Mouse (Mus musculus): ENCODE data around the gene Pnmal2.
"Not testable (repeated sequence)": the region's sequence is repeated elsewhere in the genome, so short reads cannot be mapped to it uniquely, and the experiment has no call there.

Pnmal2 gene

DNA sequence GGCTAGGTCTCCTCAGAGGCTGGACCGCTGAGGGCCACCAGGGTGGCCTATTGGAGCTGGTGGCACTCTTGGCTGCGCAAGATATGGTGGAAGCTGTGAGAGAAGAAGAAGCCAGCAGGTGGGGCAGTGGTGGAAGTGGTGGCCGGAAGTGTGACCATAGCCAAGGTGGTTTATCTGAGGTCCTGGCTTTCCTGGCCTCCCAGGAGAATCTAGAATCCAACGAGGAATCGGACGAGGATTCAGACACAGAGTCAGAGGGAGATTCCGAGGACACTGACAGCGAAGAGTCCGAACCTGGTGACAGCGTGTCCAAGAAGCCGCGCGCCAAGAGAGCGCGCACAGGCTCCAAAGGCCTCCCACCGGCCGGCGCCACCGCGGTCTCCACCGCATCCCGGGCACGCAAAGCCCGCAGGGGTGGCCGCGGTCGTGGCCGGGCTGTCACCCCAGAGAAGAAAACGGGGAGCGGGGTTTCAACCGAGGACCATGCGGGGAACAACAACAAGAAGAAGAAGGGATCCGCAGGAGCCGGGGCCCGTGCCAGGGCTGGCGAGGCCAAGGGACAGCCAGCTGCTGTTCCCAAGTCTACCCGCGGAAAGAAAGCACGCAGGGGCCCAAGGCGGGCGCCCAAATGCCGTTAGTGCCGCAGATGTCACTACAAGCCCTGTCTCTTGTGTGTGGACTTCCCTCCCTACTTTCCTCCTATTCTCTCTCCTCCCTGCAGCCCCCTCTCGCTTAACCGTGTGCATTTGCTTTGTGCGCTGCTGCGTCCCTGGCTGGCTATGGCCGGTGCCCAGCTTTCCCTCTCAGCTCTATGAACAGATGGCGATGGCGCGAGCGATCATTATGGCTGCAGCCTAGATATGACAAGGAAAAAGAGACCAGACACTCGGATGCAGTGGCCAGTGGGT is 2.2 kb downstream of the Pnmal2 start:
- DNase-seq = no peak

DNA sequence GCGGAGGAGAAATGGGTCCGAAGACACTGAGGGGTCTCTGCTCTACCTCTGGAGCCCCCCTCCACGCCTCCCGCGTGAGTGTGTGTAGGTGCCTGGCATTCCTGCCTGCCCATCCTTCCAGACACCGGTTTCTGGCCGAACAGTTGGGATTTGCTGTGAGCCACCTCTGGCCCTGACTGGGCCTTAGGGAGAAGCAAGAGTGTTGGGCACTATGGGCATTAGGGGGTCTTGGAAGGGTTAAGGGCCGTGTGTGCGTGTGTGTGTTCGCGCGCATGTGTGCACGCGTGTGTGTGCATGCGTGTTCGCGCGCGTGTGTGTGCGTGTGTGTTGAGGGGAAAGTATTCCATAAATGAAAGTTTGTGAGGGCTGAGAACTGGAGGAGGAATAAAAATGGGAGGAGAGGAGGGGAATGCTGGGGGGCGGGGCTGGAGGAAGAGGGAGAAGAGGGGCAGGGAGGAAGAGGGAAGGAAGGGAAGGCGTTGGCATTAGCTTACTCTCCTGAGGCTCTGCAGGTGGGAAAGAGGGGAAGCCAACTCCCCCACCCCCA is 2.9 kb downstream of the Pnmal2 start:
- DNase-seq = no peak

DNA sequence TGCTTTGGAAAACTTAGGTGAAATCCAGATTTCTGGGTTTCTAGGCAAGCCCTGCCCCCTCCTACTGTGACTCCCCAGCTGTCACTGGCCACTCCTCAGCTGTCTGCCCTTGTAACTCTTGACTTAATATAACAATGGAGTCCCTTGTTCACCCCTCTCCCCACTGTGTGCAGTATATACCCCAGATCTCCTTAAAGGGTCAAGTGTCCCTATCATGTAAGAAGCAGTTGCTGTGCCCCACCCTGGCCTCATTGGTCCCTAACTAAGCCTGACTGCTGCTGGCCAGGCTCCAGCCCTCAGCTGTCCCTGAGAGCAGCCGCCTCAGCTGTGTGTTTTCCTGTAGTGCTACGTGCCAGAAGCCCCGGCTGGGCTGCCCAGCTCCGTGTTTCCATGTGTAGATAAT is 3.5 kb downstream of the Pnmal2 start:
- peak; percentile 49 for DNase-seq

- DNase-seq = no peak
These were observed 4.5 kb downstream of the Pnmal2 start for GRCm38 (mm10) chr7:16948923-16949458.

GRCm38 (mm10) chr7:16949908-16950841 is 5.7 kb downstream of the Pnmal2 start:
- DNase-seq = peak; percentile 80

DNA sequence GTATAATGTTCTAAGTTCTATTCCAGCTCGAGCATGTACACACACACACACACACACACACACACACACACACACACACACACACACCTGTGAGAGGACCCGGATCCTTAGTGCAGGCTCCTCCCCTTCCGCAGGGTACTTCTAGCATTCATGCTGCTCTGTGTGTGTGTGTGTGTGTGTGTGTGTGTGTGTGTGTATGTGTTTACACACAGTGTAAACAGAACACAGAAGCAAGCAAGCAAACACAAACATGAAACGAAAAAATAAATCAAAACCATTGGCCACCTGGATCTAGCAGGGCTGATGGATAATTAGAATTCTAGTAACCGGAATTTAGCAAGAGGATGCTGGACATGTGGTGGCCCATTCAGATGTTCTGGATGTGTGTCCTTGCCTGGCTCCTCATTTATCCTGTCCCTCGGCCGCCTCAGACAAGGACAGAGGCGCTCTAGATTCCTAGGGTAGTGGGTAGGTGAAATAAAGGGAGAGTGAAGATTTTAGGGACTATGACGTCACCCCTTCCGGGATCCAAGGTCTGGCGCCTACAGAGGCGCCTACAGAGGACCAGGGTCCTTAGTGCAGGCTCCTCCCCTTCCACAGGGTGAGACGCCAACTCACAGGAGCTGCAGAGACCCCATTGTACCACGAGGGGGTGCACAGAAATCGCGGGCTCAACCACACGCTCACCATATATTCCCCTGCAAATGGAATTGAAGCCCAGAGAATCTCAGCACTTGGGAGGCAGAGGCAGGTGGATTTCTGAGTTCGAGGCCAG is 6.6 kb downstream of the Pnmal2 start:
- peak; percentile 83 for DNase-seq

- DNase-seq = not testable (repeated sequence)
These were observed 9.3 kb downstream of the Pnmal2 start for GRCm38 (mm10) chr7:16953776-16954175.

DNA sequence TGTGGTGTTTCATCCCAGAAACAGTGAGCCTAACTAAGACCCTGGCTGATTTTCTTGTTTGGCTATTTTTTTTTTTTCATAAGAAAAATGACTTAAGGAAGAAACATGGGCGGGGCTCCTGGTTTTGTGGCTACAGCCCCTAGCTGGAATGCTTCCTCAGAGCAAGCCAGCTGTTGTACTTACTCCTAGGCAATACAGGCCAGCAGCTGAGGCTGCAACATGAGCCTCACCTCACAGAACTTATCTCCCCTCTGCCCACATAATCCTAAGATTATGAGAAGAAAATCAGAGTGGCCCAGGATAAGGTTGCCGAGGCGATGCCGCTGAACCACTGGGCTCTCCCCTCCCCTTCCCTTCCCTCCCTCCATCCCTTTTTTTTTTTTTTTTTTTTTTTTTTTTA is 11.2 kb downstream of the Pnmal2 start:
- DNase-seq = no peak

DNA sequence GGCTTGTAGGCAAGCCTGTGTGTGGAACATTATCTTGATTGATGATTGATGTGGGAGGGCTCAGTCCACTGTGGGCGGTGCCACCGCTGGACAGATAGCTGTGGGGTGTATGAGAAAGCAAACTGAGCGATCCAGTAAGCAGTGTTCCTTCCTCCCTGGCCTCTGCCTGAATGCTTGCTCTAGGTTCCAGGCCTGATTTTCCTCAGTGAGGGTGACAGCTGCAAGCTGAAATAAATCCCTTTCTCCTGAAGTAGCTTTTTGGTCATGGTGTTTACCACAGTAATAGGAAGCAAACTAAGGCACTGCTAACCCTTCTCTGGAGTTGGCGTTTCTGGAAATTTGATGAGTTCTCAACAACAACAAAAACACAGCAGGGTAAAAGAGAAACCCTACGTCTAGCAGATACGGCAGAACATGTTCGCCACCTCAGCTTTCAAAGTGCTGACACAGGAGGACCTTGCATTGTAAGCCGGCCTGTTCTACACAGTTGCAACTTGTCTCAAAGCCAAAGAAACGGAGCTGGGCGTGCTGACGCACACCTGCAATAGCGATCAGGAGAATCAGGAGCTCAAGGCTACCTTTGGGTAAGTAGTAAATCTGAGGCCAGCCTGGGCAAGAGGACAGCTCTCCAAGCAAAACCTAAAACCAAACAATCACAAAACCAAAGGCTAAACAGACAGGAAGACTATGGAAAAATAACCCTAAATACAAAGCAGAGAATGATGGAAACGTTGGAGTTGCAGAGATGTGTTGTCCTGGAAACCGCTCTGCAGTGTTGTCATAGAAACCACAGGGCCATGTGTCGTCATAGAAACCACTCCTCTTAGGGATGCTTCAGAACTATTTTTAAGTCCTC is 12.2 kb downstream of the Pnmal2 start:
- no peak for DNase-seq

- no peak for DNase-seq
These were observed 15.2 kb downstream of the Pnmal2 start, which contains the start of gene Pnmal1 for GRCm38 (mm10) chr7:16959539-16960187. Pnmal1 (plus strand) TSS chr7:16959679.

DNA sequence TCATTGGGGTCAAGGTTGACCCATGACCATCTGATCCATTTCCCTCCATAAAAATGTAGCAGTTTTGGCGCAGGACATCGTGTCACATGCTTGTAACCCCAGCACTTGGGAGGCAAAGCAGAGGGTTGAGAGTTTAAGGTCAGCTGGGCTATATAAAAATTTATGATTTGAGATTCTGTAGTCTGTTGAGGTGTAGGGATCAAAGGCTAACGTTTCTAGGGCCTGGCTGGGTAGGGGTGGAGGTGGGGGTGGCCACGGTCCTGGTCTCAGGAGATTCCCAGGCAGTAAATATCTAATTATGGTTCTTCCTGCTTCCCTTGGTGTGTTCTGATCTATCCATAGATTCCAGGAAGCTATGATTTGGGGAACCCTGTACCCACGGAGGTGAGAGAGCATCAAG is 17.2 kb downstream of the Pnmal2 start:
- DNase-seq = no peak

GRCm38 (mm10) chr7:16968414-16968813 is 23.9 kb downstream of the Pnmal2 start:
- DNase-seq = no peak

DNA sequence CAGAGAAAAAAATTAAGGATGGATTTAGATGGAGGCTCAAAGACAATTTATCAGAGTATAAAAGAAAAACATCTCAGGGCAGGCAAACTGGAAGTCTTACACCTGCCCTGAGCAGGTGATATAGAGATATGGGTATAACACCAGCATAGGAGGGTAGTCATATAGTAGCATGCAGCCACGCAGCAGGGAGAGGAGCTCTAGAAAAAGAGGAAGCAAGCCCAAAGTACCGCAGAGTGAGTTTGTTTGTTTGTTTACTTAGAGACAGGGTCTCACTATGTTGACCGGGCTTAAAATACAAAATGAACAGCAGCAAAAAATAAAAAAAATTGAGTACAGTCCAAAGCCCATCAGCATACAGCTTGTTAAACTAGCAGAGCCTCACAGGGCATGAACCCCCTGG is 26.7 kb downstream of the Pnmal2 start:
- DNase-seq = no peak

- peak; percentile 61 for DNase-seq
These were observed 29.5 kb downstream of the Pnmal2 start for GRCm38 (mm10) chr7:16974018-16974417.

DNA sequence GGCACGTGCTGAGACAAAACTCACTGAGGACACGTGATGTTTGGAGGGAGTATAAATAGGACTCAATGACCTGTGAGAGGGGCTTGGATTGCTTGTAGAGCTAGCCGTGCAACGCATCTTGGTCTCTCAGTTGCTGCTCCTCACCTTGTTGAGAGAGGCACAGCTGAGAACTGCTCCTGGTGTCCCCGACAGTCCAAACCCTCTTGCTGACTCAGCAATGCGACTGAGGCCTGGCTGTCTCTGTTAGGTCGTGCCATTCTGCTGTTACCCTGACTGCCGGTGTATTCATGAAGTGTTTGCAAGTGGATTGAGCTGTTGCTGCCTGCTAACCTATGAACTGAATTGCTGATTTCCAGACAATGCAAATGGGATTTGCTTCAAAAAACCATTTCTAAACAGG is 31.8 kb downstream of the Pnmal2 start:
- no peak for DNase-seq

- DNase-seq = no peak
These were observed 33.7 kb downstream of the Pnmal2 start for GRCm38 (mm10) chr7:16978173-16978572.

GRCm38 (mm10) chr7:16978593-16978992 is 34.1 kb downstream of the Pnmal2 start:
- no peak for DNase-seq

- peak; percentile 50 for DNase-seq
These were observed 35.9 kb downstream of the Pnmal2 start for GRCm38 (mm10) chr7:16980348-16980747.

DNA sequence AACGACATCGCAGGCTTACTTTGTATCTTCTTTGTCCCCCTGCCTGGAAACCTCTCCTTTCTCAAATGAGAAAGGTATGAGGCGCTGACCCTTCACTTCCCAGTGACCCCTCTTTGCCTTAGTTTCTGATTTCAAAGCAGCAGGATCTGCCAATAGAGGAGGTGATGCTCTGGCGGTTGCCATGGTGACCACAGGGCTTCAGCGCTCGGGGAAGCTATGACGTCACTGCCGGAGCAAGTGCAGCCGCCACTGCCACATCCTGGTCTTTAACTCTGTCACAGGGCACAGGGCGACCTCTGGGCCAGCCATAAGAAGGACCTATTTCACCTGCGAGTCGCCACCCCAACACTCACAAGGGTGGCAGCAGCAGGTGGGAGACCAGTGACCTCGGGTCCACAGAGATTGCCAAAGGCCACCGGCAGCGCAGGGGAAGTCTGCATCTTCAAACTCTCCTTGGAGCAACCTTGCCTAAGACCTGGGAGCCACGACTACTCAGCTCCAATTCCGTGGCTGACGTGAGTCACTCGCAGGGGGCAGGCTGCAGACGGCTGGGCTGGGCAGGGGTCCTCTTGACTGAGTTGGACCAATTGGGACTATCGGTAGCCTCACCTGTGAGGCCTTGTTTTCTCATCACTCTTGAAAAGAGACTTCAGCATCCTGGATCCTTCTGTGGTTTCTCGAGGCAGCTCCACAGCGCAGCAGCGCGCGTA is 38.5 kb downstream of the Pnmal2 start, which contains the start of gene Gm42372:
Gene Gm42372, plus strand, starts transcription at position 228 of the 710 bp plus-strand sequence.
- DNase-seq = peak; percentile 41

Data from lung, postnatal 14 days (tissue).